Mouse (Mus musculus) heart, postnatal 10 days (tissue): ENCODE measurements at regions not wholly inside any gene's neighbourhood (a gene's known extent, or its start where the extent isn't known, plus 50 kb on each side); places are given as distances from the start of the nearest gene placed in this dataset.
A peak's percentile ranks its signal among the peaks of the same experiment; 100 is the strongest.

Source experiments
- DNase-seq, 2 experiments: peaks; one replicate each; pipeline ENCODE4 v3.0.0; 2021
- intact Hi-C: fragments of 180-260 bp; cut with DNase I; formaldehyde crosslinking; loops from one replicate; pipeline ENCODE4 v1.15.1; 2025

DNA sequence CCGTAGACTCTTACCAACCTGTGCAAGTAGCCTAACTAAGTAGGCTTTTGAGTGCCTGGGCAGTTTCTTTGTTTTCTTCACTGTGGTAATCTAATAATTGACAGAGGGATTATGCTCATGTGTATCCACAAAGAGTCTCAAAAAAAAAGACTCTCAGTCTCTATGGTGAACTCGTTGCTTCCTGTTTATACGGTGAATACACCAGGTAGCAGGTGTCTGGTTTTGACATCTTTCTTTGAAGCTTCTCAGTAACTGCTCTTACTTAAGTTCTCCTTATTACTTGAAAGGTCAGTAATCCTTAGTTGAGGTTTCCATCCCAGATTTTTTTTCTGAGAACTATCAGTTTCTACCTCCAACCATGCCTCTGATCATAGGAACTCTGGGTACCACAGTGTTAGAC, 188.9 kb upstream of the Gm11114 start:
- intact Hi-C loops, result no loop called here
- no peak for DNase-seq

DNA sequence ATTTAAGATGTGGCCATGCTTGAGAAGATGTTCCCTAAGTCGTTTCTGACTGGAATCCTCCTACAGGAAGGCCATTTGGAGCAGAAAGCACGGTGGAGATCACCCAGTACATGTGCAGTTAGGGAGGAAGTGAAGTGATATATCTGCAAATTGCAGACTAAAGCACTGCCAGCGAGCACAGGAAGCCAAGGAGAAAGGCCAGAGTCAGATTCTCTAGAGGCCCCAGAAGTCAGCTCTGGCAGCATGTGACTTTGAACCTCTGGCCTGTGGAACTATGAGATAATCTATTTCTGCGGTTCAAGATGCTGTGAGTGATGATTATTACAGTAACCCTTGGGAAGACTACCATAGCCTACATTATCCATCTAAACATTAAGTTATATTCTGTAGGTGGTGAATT, 186.8 kb upstream of the Gm11114 start:
- intact Hi-C loops, result no loop called here
- peak; percentile 27 to 39 for DNase-seq

DNA sequence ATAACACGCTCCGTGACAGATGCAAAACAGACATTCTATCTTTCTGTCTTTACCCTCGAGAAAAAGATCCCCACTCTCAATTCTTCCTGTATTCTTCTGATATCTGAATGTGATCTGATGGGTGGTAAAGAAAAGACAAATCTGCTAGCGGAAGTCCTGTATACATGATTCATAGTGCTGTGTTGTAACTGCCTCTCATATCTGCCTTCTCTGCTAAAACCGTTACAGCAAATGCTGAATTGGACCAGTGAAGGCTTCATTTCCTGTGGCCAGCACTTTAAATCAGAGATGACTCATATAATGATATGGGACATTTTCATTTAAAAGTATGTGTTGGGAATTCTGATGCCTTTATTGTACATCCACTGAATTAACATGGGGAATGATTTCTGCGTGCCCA, 186.0 kb upstream of the Gm11114 start:
- intact Hi-C loops, result no loop called here
- DNase-seq, result no peak

DNA sequence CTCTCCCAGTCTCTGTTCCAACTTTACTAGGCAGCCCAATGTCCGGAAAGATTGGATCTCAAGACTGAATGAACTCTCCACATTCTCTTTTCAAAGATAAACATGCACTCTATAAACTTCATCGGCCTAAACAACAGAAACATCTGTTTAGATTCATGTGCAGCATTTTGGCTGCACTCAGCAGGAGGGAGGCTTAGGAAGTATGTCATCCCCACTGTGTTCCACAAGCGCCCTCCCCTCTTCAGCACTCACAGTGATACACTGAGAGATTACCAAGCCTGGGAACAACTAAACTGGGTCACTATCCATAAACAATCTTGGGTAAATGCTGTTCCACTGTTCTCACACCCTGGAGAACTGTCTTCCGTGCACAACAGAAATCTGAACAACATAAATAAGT, 185.5 kb upstream of the Gm11114 start:
- peak in 1 of 2 experiments; percentile 16 for DNase-seq
- intact Hi-C loops, result no loop called here

DNA sequence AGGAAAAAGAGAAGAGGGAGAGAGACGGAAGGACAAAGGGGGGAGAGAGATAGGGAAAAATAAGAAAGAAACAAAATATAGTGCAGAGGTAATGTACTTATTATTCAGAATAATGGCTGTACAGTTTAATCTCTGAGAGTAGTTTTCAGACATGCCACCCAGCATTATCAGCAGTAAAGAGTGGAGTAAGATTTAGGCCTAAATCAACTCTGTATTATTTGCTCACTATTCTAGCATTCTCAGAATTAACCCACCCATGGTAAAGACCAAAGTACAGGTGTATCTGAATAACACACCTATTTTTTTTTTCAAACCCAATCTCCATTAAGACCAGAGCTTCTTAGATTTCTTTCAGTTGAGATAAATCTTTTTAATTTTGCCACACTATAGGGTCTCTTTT, 177.7 kb upstream of the Gm11114 start:
- intact Hi-C loops, result no loop called here
- no peak for DNase-seq

DNA sequence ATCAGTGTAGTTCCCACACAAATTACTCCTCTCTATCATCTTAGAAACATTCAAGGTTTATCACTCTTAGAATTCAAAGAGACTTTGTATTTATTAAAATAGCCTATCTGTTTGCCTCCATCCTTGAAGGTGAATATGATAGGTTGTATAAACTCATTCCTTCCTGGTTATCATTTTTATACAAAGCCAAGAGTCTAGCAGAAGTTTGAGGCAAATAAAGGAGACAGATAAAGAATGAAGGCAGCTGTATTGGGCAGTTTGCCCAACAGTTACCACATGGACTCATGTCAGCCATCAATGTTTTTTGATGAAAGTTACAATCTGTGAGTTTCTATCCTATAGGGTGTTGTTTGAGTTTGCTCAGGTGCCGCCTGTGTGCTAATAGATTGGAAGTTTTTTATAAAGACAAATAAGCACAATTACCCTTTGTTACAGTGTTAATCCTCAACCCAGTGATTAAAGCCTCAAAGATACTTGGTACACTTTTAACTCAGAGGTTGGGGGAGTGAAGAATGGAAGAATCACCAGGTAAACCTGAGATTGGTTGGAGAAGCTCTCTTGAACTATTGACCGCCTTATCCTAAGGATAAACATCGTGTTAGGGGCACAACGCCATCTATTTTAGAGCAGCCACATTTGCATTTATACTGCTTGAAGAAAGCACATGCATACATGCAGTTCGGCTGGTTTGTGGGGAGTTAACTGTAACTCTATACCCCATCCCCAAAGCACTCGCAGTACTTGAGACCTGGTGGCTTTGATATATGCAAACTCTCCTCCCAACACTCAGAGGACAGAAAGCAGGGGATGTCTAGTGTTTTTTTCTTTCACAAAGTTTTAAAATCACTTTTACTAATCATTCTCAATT, 175.6 kb upstream of the Gm11114 start:
- intact Hi-C loops, result no loop called here
- DNase-seq, result no peak

DNA sequence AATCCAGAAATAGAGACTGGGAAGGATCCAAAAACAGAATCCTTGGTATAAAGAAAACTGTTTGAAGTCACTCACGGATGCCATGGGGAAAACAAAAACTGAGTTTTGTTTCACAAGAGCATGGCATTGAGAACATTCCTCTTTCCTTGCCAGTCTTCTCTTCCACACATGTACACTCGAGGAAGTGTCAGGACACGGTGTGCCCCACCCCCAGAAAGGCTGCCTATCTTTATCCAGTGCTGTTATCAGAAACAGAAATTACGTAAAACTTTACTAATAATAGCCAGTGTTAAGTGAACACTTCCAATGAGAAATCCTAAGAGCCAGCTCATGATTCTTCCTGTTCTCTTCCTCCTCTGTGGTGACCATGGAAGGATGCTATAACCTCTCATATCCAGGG, 172.7 kb upstream of the Gm11114 start:
- intact Hi-C loops, result no loop called here
- peak in 1 of 2 experiments; percentile 7 for DNase-seq

DNA sequence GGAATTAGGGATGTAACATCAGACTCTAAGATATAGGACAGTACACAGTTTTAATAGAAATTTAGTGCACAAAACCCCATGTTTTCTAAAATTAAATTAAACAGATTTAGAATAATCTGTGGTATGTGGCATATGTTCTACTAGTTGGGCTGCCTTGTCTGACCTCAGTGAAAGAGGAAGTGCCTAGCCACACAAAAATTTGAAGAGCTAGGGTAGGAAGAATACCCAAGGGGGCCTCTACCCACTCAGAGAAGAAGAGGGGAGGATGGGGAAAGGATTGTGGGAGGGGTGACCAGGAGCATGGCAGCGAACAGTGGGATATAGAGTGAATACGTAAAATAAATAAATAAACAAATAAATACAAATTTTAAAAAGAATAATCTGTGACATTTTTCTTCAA, 168.2 kb upstream of the Gm11114 start:
- no peak for DNase-seq
- intact Hi-C loops, result no loop called here

- no peak for DNase-seq
- intact Hi-C loops, result no loop called here
Measured at GRCm38 (mm10) chr9:85165632-85166031, 146.9 kb upstream of the Gm11114 start.

DNA sequence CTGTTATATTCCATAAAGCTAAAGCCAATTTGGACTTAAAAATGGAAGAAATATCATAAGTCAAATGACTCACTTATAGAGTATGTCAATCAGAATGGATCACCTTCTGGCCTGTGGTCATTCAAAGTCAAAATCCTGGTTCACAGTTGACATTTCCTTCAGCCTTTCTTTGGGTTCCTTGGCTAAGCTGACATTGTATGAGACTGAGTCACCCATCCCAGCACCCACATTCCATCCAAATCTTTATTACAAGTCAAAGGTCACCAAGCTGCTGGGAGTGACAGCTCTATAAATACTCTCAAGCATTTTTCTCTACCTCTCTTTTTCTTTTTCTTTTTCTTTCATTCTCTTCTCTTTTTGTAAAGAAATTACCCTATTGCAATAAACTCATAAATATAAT, 145.3 kb upstream of the Gm11114 start:
- no peak for DNase-seq
- intact Hi-C loops, result no loop called here

DNA sequence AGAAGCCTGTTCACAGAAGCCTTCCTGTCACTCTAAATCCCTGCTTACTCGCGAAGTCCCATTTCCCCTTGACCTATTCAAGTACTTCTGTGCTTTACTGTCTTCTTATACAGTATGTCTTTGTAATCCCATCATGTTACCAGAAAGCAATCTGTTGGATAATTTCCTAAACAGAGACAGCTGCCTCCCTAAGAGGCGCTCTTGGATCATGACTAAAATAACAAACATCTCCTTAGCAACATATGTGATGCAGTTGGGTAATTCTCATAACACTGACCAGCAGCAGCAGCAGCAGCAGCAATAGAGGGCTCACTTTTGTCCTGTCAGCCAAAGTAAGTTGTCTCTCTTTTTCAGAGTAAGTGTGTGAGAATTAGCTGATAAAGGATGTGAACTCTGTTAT, 138.1 kb upstream of the Gm11114 start:
- intact Hi-C loops, result no loop called here
- peak; percentile 6 to 17 for DNase-seq

GRCm38 (mm10) chr9:85201202-85201601, 111.4 kb upstream of the Gm11114 start:
- DNase-seq, result no peak
- intact Hi-C loops, result no loop called here

- intact Hi-C loops, result no loop called here
- DNase-seq, result no peak
Measured at GRCm38 (mm10) chr9:85224870-85225269, 87.7 kb upstream of the Gm11114 start.
